Mouse (Mus musculus) embryonic facial prominence, embryonic 10.5 days (tissue): ENCODE data around the gene Cd300lf. TPM values are rescaled to one million over a fixed set of nuclear protein-coding genes. Genes with fewer than 3 reads are reported as not detected.
A peak's percentile ranks its signal among the peaks of the same experiment; 100 is the strongest.

Experiments used
- DNase-seq: peaks from one replicate; pipeline ENCODE4 v3.0.0-alpha.2; 2017; ENCODE audit warnings: low spot score
- H3K27ac ChIP-seq: fragments of 300-500 bp; sonication (generic); replicated peaks from 2 replicates; pipeline ENCODE4 v1.5.1; 2016; ENCODE audit warnings: mild to moderate bottlenecking
- H3K27me3 ChIP-seq: fragments of 300-500 bp; sonication (generic); replicated peaks from 2 replicates; pipeline ENCODE4 v1.6.1; 2016; ENCODE audit warnings: low read depth, mild to moderate bottlenecking; ENCODE audit not compliant: poor library complexity, severe bottlenecking
- H3K36me3 ChIP-seq: fragments of 300-500 bp; sonication (generic); replicated peaks from 2 replicates; pipeline ENCODE4 v1.6.1; 2016; ENCODE audit warnings: mild to moderate bottlenecking, moderate library complexity
- H3K4me1 ChIP-seq: fragments of 300-500 bp; sonication (generic); 2 replicates; pipeline ENCODE4 v1.6.1; 2016
- H3K4me3 ChIP-seq: fragments of 300-500 bp; sonication (generic); 2 replicates; pipeline ENCODE4 v1.5.1; 2016; ENCODE audit warnings: mild to moderate bottlenecking, moderate library complexity
- H3K9me3 ChIP-seq: fragments of 300-500 bp; sonication (generic); 2 replicates; pipeline ENCODE4 v1.6.1; 2016; ENCODE audit warnings: mild to moderate bottlenecking
- WGBS: fragments of 180-500 bp; shearing (Covaris S2); methylation state at CpG from one replicate; pipeline ENCODE4 v1.1.7; 2016; 5-methylcytosine and 5-hydroxymethylcytosine counted together
- polyA plus RNA-seq: library from polyadenylated mRNA; unstranded; fragments of >200 nt; fragmentation: Nextera tagmentation; extraction: Ambion mirVana; gene quantifications from 2 replicates; pipeline ENCODE4 v1.2.1, GENCODE M21; 2016

Gene Cd300lf
- polyA plus RNA-seq, 1 experiment from 2014 or later, result not detected

DNA sequence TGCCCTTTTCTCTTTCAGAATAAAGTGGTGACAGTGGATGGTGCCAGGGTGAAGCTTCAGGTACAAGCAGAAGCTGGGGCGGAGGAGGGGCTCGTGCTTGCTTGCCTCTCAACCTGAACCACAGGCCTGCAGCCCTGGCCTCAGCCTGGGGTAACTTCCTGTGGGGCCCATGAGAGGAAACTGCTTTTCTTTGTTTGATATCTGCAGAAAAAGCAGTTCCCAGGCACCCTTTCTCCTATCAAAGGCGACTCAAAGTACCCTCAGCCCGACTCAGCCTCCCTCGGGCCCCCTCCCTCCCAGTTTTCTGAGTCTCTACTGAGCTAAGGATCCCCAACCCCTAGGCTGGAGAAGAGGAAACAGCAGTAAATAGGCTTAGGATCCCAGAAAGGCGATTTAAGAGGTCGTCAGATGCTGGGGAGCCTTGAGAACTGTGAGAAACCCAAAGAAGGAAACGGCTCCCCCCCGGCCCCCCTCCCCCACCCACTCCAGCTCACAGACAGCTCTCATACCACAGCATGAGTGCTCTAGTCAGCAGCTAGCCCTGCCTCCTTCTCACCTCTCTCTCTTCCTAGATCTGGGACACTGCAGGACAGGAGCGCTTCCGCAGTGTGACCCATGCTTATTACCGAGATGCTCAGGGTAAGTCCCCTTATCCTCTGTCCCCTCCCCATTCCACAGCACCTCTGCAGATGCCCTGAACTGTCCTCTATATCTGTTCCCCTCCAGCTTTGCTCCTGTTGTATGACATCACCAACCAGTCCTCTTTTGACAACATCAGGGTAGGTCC is 24.3 kb upstream of the Cd300lf start:
- WGBS, result 31% methylated on average over 12 of the region's 12 CpGs
- no peak for DNase-seq
- Histone ChIP-seq H3K27ac (peak overlapping the region; percentile 70), H3K4me3 (0 out of 2 replicates have a peak overlapping the region, but pooled peaks have one; percentile 11), H3K9me3 (0 out of 2 replicates have a peak, but pooled peaks cover 4% of the 10 kb centered on the region), H3K36me3 (no peaks in the 10 kb centered on the region), H3K4me1 (peaks cover 64% of the 10 kb centered on the region), H3K27me3 (peaks cover 88% of the 10 kb centered on the region)

DNA sequence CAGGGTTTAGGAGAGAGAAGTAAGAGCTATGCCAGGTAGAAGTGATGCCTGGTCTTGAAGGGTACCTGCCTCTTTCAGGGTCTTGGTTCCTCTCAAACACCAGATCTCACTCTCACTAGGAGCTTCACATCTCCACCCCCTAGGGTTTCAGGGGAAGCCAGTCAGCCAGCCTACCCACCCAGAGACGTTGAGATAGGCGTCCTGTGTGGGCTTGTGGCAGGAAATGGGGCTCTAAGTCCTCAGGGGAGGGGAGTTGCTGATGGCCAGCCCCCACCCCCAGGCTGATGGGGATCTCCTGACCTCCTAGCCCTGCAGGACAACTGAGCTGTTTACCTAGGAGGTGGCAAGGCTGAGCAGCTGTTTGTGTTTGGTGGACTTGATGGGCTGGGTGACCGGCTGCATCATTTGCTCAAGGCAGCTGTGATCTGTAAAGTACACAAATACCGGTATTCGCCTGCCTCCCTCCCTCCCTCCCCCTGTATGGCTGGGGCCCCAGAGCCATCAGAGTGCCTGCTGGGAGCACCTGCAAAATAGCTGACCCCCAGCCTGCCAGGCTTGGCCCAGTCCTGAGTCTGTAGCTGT is 21.4 kb upstream of the Cd300lf start:
- peaks cover 60% of the 10 kb centered on the region for H3K4me1 ChIP-seq
- no peaks in the 10 kb centered on the region for H3K36me3 ChIP-seq
- no peak overlapping the region for H3K27ac ChIP-seq
- no peak overlapping the region for H3K4me3 ChIP-seq
- WGBS, result 8% methylated on average over 5 of the region's 5 CpGs
- H3K9me3 ChIP-seq, result 0 out of 2 replicates have a peak, but pooled peaks cover 4% of the 10 kb centered on the region
- DNase-seq, result no peak
- peaks cover 78% of the 10 kb centered on the region for H3K27me3 ChIP-seq

DNA sequence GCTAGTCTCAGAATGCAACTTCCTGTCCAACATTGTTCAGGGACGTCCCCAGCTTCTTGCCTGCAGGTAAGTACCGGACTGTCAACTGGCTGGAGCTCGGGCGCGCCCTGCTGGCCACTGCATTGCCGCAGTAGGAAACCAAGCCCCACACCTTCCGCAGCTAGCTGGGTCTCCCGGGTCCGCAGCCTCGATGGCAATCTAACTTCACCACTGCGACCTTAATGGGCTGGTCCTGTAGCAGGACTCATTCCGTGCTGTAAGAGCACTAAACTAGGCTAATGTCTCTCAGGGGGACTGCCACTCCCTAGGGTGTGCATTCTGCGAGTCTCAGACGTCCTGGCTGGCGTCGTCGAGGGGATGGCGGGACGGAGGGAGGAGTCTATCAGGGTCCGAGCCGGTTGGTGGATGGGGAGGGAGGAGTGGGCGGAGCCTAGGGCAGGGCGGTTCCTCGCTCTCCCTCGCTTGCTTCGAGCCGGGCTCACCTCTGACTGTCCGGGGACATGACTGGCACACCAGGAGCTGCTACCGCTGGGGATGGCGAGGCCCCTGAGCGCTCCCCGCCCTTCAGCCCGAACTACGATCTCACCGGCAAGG is 20.0 kb upstream of the Cd300lf start:
- Histone ChIP-seq H3K36me3 (no peaks in the 10 kb centered on the region), H3K4me1 (peaks cover 58% of the 10 kb centered on the region), H3K4me3 (peak overlapping the region; percentile 50), H3K27ac (no peak overlapping the region), H3K27me3 (peaks cover 71% of the 10 kb centered on the region), H3K9me3 (0 out of 2 replicates have a peak, but pooled peaks cover 3% of the 10 kb centered on the region)
- under 1% methylated on average over 35 of the region's 35 CpGs for WGBS
- DNase-seq, result peak; percentile 88

DNA sequence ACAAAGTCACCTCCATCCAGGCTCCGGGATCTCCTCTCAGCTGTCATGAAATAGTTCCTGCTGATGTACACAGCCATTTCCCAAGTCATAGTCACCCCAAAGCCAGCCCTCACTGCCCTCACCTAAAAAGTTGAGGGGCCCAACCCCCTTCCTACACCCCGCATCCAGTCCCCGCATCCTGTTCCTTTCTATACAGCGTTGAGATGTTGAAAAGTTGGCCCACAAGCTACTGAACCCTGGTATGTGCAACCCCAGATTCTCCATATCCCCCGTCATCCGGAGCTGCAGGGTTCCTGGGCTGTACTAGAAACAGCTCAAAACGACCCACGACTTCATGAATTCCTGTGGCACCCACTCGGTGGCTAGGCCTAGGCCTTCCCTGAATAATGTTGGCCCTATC is 19.3 kb upstream of the Cd300lf start:
- no peaks in the 10 kb centered on the region for H3K36me3 ChIP-seq
- no peak overlapping the region for H3K4me3 ChIP-seq
- H3K4me1 ChIP-seq, result peaks cover 51% of the 10 kb centered on the region
- no peak for DNase-seq
- H3K27me3 ChIP-seq, result peaks cover 68% of the 10 kb centered on the region
- 0 out of 2 replicates have a peak, but pooled peaks cover 3% of the 10 kb centered on the region for H3K9me3 ChIP-seq
- WGBS, result 73% methylated on average over 9 of the region's 9 CpGs
- H3K27ac ChIP-seq, result no peak overlapping the region

DNA sequence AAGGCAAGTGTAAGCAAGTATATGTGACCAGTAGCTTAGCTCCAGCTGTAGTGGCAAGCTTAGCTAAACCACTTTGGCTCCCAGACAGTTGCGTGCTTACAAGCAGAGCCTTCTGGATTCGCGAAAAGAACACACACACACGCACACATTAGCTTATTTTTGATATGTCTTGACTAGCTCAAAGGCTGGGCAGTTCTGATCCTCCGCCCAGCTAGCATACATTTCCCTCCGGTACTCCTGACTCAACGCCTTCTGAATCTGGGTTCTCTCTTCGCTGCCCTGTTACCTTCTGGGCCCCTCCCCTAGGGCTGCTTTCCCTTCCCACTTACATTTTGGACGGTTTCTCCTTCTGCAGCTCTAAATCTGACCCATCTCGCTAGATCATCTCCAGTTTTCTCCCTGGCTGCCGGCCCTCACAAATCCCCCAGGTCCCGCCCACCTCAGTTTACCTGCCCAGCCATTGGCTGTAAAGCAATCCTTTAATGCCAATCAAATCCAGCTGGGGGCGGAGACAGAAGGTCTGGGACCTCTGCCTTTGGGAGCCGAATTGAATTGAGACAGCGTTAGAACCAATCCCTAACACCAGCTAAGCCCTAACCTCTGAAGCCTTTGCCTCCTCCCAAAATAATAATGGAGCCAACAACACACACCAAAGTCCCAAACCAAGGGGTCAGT is 18.1 kb upstream of the Cd300lf start:
- 7% methylated on average over 15 of the region's 15 CpGs for WGBS

DNA sequence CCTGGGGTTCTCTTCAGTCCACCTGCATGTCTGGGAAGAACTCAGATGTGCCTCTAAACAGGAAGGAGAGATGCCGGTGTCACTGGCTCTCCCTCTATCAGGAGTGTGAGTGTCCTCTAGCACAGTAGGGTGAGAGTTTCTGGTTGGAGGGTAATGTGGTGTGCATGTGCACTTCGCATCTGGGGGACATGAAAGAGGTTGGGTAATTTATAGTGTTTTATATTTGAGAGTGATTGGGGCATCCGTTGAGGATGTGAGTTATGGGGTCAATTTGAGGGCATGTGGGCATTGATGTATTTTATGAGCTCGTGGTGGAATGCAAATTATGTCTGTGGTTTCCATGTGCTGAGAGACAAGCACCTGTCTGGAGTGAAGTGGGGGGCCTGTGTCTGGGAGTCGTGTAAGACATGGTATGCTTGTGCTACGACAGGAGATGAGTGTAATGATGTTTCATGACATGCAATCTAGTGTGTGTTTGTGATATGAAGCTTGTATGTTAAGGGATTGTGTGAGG is 17.0 kb upstream of the Cd300lf start:
- H3K27ac ChIP-seq, result no peak overlapping the region
- WGBS, result 83% methylated on average over 6 of the region's 6 CpGs
- DNase-seq, result no peak
- H3K4me3 ChIP-seq, result no peak overlapping the region
- H3K27me3 ChIP-seq, result peaks cover 45% of the 10 kb centered on the region
- H3K36me3 ChIP-seq, result no peaks in the 10 kb centered on the region
- peaks cover 42% of the 10 kb centered on the region for H3K4me1 ChIP-seq
- 0 out of 2 replicates have a peak, but pooled peaks cover 3% of the 10 kb centered on the region for H3K9me3 ChIP-seq

More for the DNA sequence above, 18.1 kb upstream of the Cd300lf start:
- Histone ChIP-seq H3K36me3 (no peaks in the 10 kb centered on the region), H3K4me1 (peaks cover 43% of the 10 kb centered on the region), H3K27me3 (peaks cover 56% of the 10 kb centered on the region), H3K9me3 (0 out of 2 replicates have a peak, but pooled peaks cover 3% of the 10 kb centered on the region), H3K4me3 (peak overlapping the region; percentile 52), H3K27ac (peak overlapping the region; percentile 48; the same call in 1 of the 2 replicates)
- DNase-seq, result peak; percentile 89

DNA sequence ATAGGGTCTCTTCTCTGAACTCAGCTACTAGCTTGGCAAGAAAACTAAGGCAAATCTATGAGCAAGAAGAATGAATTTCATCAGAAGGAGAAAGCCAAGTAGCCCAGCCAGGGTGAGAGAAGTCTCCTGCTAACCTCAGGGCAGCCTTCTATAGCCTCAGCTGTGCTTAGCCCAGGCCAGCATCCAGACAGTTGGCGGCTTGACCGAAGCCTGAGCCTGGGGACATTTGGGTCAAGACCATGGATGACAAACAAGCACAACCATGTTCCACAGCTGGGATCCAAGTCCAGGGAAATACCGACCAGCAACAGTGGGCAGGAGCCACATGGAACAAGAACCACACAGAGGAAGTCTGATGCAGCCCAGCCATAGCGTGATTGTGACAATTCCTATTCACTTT is 14.0 kb upstream of the Cd300lf start:
- H3K4me1 ChIP-seq, result peaks cover 16% of the 10 kb centered on the region

DNA sequence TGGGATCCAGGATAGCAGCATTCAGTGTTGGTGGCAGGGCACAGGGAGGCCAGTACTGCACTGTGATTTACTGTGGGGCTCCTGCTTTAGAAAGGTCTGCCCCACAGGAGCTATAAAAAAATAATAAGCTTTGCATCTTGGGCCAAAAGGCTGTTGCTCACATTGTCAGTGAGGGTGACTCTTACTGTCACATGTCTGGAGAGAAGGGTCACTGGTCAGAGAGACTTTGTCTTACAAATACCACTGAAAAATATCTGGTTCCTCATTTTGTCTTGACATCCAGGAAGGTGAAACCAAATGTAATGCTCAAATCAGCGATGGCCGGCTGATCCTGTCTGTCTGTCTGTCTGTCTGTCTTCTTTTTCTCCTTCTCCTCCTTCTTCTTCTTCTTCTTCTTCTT is 8.2 kb upstream of the Cd300lf start:
- 90% methylated on average over 2 of the region's 2 CpGs for WGBS
- H3K27me3 ChIP-seq, result no peaks in the 10 kb centered on the region
- no peak overlapping the region for H3K27ac ChIP-seq
- no peaks in the 10 kb centered on the region for H3K4me1 ChIP-seq
- no peaks in the 10 kb centered on the region for H3K9me3 ChIP-seq
- no peaks in the 10 kb centered on the region for H3K36me3 ChIP-seq
- no peak for DNase-seq
- H3K4me3 ChIP-seq, result no peak overlapping the region

More for the DNA sequence above, 14.0 kb upstream of the Cd300lf start:
- no peak for DNase-seq
- H3K27me3 ChIP-seq, result peaks cover 15% of the 10 kb centered on the region
- no peak overlapping the region for H3K27ac ChIP-seq
- H3K4me3 ChIP-seq, result no peak overlapping the region
- WGBS, result 85% methylated on average over 4 of the region's 4 CpGs
- 0 out of 2 replicates have a peak, but pooled peaks cover 3% of the 10 kb centered on the region for H3K9me3 ChIP-seq
- H3K36me3 ChIP-seq, result no peaks in the 10 kb centered on the region

DNA sequence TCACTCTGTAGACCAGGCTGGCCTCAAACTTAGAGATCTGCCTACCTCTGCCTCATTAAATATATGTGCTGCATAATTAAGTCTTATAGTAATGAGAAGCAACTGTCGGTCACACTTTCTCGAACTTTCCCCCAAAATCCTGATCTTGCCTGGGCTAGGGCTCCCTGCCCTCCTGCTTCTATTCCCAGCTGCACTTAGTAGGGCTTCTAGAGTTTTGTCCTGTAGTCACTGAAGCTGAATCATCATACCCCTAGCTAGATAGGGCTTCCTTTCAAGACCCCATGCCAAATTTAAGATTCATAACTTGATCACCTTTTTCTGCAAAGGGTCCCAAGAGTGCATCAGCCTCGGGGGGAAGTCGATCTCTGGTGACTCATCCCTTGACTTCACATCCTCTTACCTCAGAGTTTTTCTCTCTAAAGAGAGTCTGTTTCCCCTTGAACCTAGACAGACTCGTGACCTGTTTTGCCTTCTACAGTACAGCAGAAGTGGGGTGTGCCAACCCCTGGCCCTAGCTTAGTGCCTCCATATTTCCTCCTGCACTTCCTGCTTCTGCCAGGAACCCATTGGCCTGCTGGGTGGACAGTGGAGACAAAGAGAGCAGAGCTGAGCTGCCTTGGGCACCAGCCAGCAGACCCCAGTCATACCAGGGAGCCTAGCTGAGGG is 4.9 kb upstream of the Cd300lf start:
- WGBS, result 83% methylated on average over 5 of the region's 5 CpGs

DNA sequence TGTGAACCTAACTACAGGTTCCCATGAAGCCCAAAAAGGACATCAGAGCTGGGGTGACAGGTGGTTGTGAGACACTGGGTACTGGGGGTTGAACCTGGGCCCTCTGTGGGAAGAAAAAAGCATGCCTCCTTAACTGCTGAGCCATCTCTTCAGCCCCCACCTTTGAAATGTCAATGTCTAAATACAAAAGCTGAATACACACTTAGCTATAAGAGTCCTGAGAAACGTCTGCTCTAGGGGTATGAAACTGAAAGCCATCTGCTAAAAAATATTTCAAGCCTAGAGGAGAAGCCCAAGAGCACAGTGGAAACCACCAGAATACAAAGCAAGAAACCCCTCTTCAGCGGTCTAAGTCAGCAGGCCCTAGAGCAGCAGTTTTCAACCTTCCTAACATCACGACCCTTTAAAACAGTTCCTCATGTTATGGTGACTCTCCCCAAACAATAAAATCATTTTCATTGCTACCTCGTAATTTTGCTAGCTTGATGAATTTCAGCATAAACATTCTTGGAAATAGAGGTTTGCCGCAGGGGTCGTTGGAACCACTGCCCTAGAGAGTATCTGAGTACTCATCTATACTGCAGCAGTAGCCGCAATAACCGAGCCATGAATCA is 1.9 kb downstream of the Cd300lf start:
- DNase-seq, result no peak
- 86% methylated on average over 8 of the region's 8 CpGs for WGBS

More for the DNA sequence above, 4.9 kb upstream of the Cd300lf start:
- no peaks in the 10 kb centered on the region for H3K36me3 ChIP-seq
- no peak for DNase-seq
- H3K27ac ChIP-seq, result no peak overlapping the region
- no peaks in the 10 kb centered on the region for H3K27me3 ChIP-seq
- no peaks in the 10 kb centered on the region for H3K4me1 ChIP-seq
- H3K4me3 ChIP-seq, result no peak overlapping the region
- H3K9me3 ChIP-seq, result no peaks in the 10 kb centered on the region

DNA sequence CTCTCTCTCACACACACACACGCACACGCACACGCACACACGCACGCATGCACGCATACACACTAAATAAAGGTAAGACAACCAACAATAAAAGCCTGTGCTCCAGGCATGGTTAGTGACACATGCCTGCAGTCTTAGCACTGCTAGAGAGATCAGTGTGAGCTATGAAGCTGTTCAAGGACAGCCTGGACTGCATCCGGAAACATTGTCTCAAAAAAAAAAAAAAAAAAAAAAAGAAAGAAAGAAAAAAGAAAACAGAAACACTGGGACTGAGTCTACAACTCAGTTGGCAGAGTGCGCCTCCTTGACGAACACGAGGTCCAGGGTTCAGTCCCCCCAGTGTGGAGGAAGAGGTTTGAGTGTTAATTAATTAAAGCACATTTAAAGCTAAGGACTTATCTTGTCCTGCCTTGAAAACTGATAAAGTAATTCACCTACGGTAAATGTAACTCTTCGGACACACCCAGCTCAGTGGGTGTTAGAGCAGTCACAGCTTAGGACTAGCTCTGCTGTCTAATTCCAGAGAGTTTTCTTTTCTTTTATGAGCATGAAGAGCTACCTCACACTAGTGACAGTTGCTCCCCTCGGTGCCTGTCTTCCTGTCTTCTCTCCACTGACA is 4.2 kb downstream of the Cd300lf start:
- H3K27me3 ChIP-seq, result no peaks in the 10 kb centered on the region
- no peaks in the 10 kb centered on the region for H3K9me3 ChIP-seq
- H3K4me1 ChIP-seq, result no peaks in the 10 kb centered on the region
- WGBS, result 90% methylated on average over 13 of the region's 13 CpGs
- DNase-seq, result no peak
- H3K4me3 ChIP-seq, result no peak overlapping the region
- no peak overlapping the region for H3K27ac ChIP-seq
- H3K36me3 ChIP-seq, result no peaks in the 10 kb centered on the region

More for the DNA sequence above, 1.9 kb downstream of the Cd300lf start:
- H3K9me3 ChIP-seq, result no peaks in the 10 kb centered on the region
- H3K36me3 ChIP-seq, result no peaks in the 10 kb centered on the region
- H3K4me3 ChIP-seq, result no peak overlapping the region
- no peaks in the 10 kb centered on the region for H3K4me1 ChIP-seq
- H3K27me3 ChIP-seq, result no peaks in the 10 kb centered on the region
- H3K27ac ChIP-seq, result no peak overlapping the region
